Mouse (Mus musculus): ENCODE measurements around the gene Best1. TPM values are rescaled to one million over a fixed set of nuclear protein-coding genes. Genes with fewer than 3 reads are reported as not detected.

Gene Best1
- polyA plus RNA-seq, 1 experiment from 2014 or later = 1.2 TPM

GRCm38 (mm10) chr19:10022414-10023303 lies 21.2 kb upstream of the Best1 start:
- no peak overlapping the region for H3K9ac ChIP-seq
- H3K4me1 ChIP-seq = peaks cover 61% of the 10 kb centered on the region
- peak overlapping the region; percentile 49 for H3K27ac ChIP-seq (replicated peaks)
- H3K27me3 ChIP-seq = no peaks in the 10 kb centered on the region
- no peak for ATAC-seq (ENCODE audit: insufficient number of reproducible peaks, low FRiP score, low TSS enrichment, low read depth)
- peaks cover 7% of the 10 kb centered on the region for H3K36me3 ChIP-seq
- no peaks in the 10 kb centered on the region for H3K9me3 ChIP-seq (replicated peaks)
- whole genome bisulfite sequencing = 57% methylated on average over 5 of the region's 5 CpGs
- H3K4me2 ChIP-seq (replicated peaks) = no peak overlapping the region
- H3K4me3 ChIP-seq (replicated peaks) = no peak overlapping the region

GRCm38 (mm10) chr19:10021981-10022380 lies 20.5 kb upstream of the Best1 start:
- H3K36me3 ChIP-seq = peaks cover under 1% of the 10 kb centered on the region; the same call in 1 of the 2 replicates
- H3K27ac ChIP-seq (replicated peaks) = peak overlapping the region; percentile 49
- no peak overlapping the region for H3K4me2 ChIP-seq (replicated peaks)
- no peak overlapping the region for H3K4me3 ChIP-seq (replicated peaks)
- H3K27me3 ChIP-seq = no peaks in the 10 kb centered on the region
- WGBS = 83% methylated on average over 2 of the region's 2 CpGs
- H3K9me3 ChIP-seq (replicated peaks) = no peaks in the 10 kb centered on the region
- H3K9ac ChIP-seq = no peak overlapping the region
- no peak for ATAC-seq (ENCODE audit: insufficient number of reproducible peaks, low FRiP score, low TSS enrichment, low read depth)
- peaks cover 65% of the 10 kb centered on the region for H3K4me1 ChIP-seq

- Histone ChIP-seq H3K9ac (peak overlapping the region; percentile 62), H3K4me3 (replicated peaks) (peak overlapping the region; percentile 66), H3K4me1 (peaks cover 62% of the 10 kb centered on the region), H3K27ac (replicated peaks) (0 out of 2 replicates have a peak overlapping the region, but pooled peaks have one; percentile 22), H3K9me3 (replicated peaks) (no peaks in the 10 kb centered on the region), H3K4me2 (replicated peaks) (peak overlapping the region; percentile 92), H3K36me3 (no peaks in the 10 kb centered on the region), H3K27me3 (no peaks in the 10 kb centered on the region)
- ATAC-seq (ENCODE audit: insufficient number of reproducible peaks, low FRiP score, low TSS enrichment, low read depth) = no peak
- 53% methylated on average over 4 of the region's 4 CpGs for WGBS
These were observed 17.9 kb upstream of the Best1 start for GRCm38 (mm10) chr19:10019214-10019760.

GRCm38 (mm10) chr19:10018527-10018818 lies 17.0 kb upstream of the Best1 start:
- peaks cover 70% of the 10 kb centered on the region for H3K4me1 ChIP-seq
- H3K27me3 ChIP-seq = no peaks in the 10 kb centered on the region
- H3K36me3 ChIP-seq = no peaks in the 10 kb centered on the region
- H3K4me2 ChIP-seq (replicated peaks) = peak overlapping the region; percentile 92
- peak overlapping the region; percentile 75; the same call in 1 of the 2 replicates for H3K27ac ChIP-seq (replicated peaks)
- peak overlapping the region; percentile 62 for H3K9ac ChIP-seq
- H3K4me3 ChIP-seq (replicated peaks) = peak overlapping the region; percentile 66
- 0 out of 2 replicates have a peak, but pooled peaks have one; percentile 8 for ATAC-seq (ENCODE audit: insufficient number of reproducible peaks, low FRiP score, low TSS enrichment, low read depth)
- WGBS = 1% methylated on average over 3 of the region's 3 CpGs
- no peaks in the 10 kb centered on the region for H3K9me3 ChIP-seq (replicated peaks)

- Histone ChIP-seq H3K27ac (replicated peaks) (peak overlapping the region; percentile 75), H3K9me3 (replicated peaks) (no peaks in the 10 kb centered on the region), H3K9ac (peak overlapping the region; percentile 62), H3K27me3 (no peaks in the 10 kb centered on the region), H3K4me2 (replicated peaks) (peak overlapping the region; percentile 92), H3K36me3 (no peaks in the 10 kb centered on the region), H3K4me3 (replicated peaks) (peak overlapping the region; percentile 66), H3K4me1 (peaks cover 71% of the 10 kb centered on the region)
- ATAC-seq (ENCODE audit: insufficient number of reproducible peaks, low FRiP score, low TSS enrichment, low read depth) = peak; percentile 89
- 6% methylated on average over 44 of the region's 44 CpGs for WGBS
These were observed 16.4 kb upstream of the Best1 start for GRCm38 (mm10) chr19:10017637-10018526.

GRCm38 (mm10) chr19:10016151-10016550 lies 14.7 kb upstream of the Best1 start:
- no peaks in the 10 kb centered on the region for H3K27me3 ChIP-seq
- H3K9ac ChIP-seq = no peak overlapping the region
- ATAC-seq (ENCODE audit: insufficient number of reproducible peaks, low FRiP score, low TSS enrichment, low read depth) = no peak
- 89% methylated on average over 4 of the region's 4 CpGs for WGBS
- H3K4me1 ChIP-seq = peaks cover 63% of the 10 kb centered on the region
- no peaks in the 10 kb centered on the region for H3K36me3 ChIP-seq
- H3K9me3 ChIP-seq (replicated peaks) = no peaks in the 10 kb centered on the region
- H3K27ac ChIP-seq (replicated peaks) = no peak overlapping the region
- H3K4me3 ChIP-seq (replicated peaks) = no peak overlapping the region
- H3K4me2 ChIP-seq (replicated peaks) = no peak overlapping the region

- no peak for ATAC-seq (ENCODE audit: insufficient number of reproducible peaks, low FRiP score, low TSS enrichment, low read depth)
- no peak overlapping the region for H3K4me3 ChIP-seq (replicated peaks)
- H3K9ac ChIP-seq = no peak overlapping the region
- WGBS = 58% methylated on average over 4 of the region's 4 CpGs
- no peaks in the 10 kb centered on the region for H3K36me3 ChIP-seq
- H3K27ac ChIP-seq (replicated peaks) = no peak overlapping the region
- H3K9me3 ChIP-seq (replicated peaks) = no peaks in the 10 kb centered on the region
- no peaks in the 10 kb centered on the region for H3K27me3 ChIP-seq
- H3K4me1 ChIP-seq = peaks cover 60% of the 10 kb centered on the region
- H3K4me2 ChIP-seq (replicated peaks) = no peak overlapping the region
These were observed 14.0 kb upstream of the Best1 start for GRCm38 (mm10) chr19:10015442-10015841.

GRCm38 (mm10) chr19:10014824-10015223 lies 13.4 kb upstream of the Best1 start:
- 68% methylated on average over 13 of the region's 13 CpGs for WGBS
- peaks cover 57% of the 10 kb centered on the region for H3K4me1 ChIP-seq
- H3K9ac ChIP-seq = no peak overlapping the region
- H3K27me3 ChIP-seq = no peaks in the 10 kb centered on the region
- H3K4me3 ChIP-seq (replicated peaks) = no peak overlapping the region
- H3K27ac ChIP-seq (replicated peaks) = 0 out of 2 replicates have a peak overlapping the region, but pooled peaks have one; percentile 92
- H3K36me3 ChIP-seq = no peaks in the 10 kb centered on the region
- no peaks in the 10 kb centered on the region for H3K9me3 ChIP-seq (replicated peaks)
- H3K4me2 ChIP-seq (replicated peaks) = no peak overlapping the region
- no peak for ATAC-seq (ENCODE audit: insufficient number of reproducible peaks, low FRiP score, low TSS enrichment, low read depth)

GRCm38 (mm10) chr19:10013913-10014312 lies 12.5 kb upstream of the Best1 start:
- H3K4me1 ChIP-seq = peaks cover 48% of the 10 kb centered on the region
- H3K4me3 ChIP-seq (replicated peaks) = no peak overlapping the region
- no peaks in the 10 kb centered on the region for H3K27me3 ChIP-seq
- no peak overlapping the region for H3K9ac ChIP-seq
- H3K4me2 ChIP-seq (replicated peaks) = 0 out of 2 replicates have a peak overlapping the region, but pooled peaks have one; percentile 10
- peak; percentile 66 for ATAC-seq (ENCODE audit: insufficient number of reproducible peaks, low FRiP score, low TSS enrichment, low read depth)
- H3K9me3 ChIP-seq (replicated peaks) = no peaks in the 10 kb centered on the region
- H3K36me3 ChIP-seq = no peaks in the 10 kb centered on the region
- 35% methylated on average over 5 of the region's 5 CpGs for WGBS
- peak overlapping the region; percentile 92 for H3K27ac ChIP-seq (replicated peaks)

GRCm38 (mm10) chr19:10013348-10013747 lies 11.9 kb upstream of the Best1 start:
- H3K9me3 ChIP-seq (replicated peaks) = no peaks in the 10 kb centered on the region
- 20% methylated on average over 3 of the region's 3 CpGs for WGBS
- H3K27ac ChIP-seq (replicated peaks) = peak overlapping the region; percentile 92
- no peaks in the 10 kb centered on the region for H3K27me3 ChIP-seq
- H3K9ac ChIP-seq = no peak overlapping the region
- H3K4me1 ChIP-seq = peaks cover 42% of the 10 kb centered on the region
- H3K36me3 ChIP-seq = no peaks in the 10 kb centered on the region
- H3K4me3 ChIP-seq (replicated peaks) = no peak overlapping the region
- 0 out of 2 replicates have a peak, but pooled peaks have one; percentile 4 for ATAC-seq (ENCODE audit: insufficient number of reproducible peaks, low FRiP score, low TSS enrichment, low read depth)
- H3K4me2 ChIP-seq (replicated peaks) = no peak overlapping the region

GRCm38 (mm10) chr19:10012827-10013278 lies 11.4 kb upstream of the Best1 start:
- H3K4me1 ChIP-seq = peaks cover 38% of the 10 kb centered on the region
- no peak overlapping the region for H3K9ac ChIP-seq
- no peaks in the 10 kb centered on the region for H3K27me3 ChIP-seq
- H3K9me3 ChIP-seq (replicated peaks) = no peaks in the 10 kb centered on the region
- H3K4me2 ChIP-seq (replicated peaks) = no peak overlapping the region
- H3K4me3 ChIP-seq (replicated peaks) = no peak overlapping the region
- peak overlapping the region; percentile 92 for H3K27ac ChIP-seq (replicated peaks)
- ATAC-seq (ENCODE audit: insufficient number of reproducible peaks, low FRiP score, low TSS enrichment, low read depth) = peak; percentile 53
- no peaks in the 10 kb centered on the region for H3K36me3 ChIP-seq
- WGBS = 9% methylated on average over 6 of the region's 6 CpGs
